Mouse (Mus musculus): ENCODE data around the gene Cd274. TPM values are rescaled to one million over a fixed set of nuclear protein-coding genes. Genes with fewer than 3 reads are reported as not detected.
A peak's percentile ranks its signal among the peaks of the same experiment; 100 is the strongest.

Gene Cd274
- polyA plus RNA-seq, 1 experiment = 3.7 TPM

- H3K27me3 ChIP-seq (ENCODE audit: control insufficient read depth, insufficient read depth, low read length) = no peaks in the 10 kb centered on the region
- 76% methylated on average over 5 of the region's 5 CpGs for WGBS
- 0 out of 2 replicates have a peak overlapping the region, but pooled peaks have one; percentile 26 for H3K27ac ChIP-seq (ENCODE audit: insufficient read depth, low read depth, low read length)
- peaks cover 11% of the 10 kb centered on the region for H3K4me1 ChIP-seq (ENCODE audit: control insufficient read depth, insufficient read depth, insufficient read length, low read length)
- no peak for TF ChIP-seq CTCF (IDR thresholded peaks at IDR 0.05; ENCODE audit: extremely low read depth, insufficient read length, insufficient replicate concordance, low read depth, low read length)
- no peak for TF ChIP-seq POLR2A (IDR thresholded peaks at IDR 0.05; ENCODE audit: low read depth, low read length)
- no peaks in the 10 kb centered on the region for H3K36me3 ChIP-seq (ENCODE audit: control insufficient read depth, insufficient read depth, low read length)
- H3K4me3 ChIP-seq (ENCODE audit: low read depth, low read length) = no peak overlapping the region
These were observed 3.2 kb upstream of the Cd274 start for GRCm38 (mm10) chr19:29364076-29364475.

GRCm38 (mm10) chr19:29365105-29365504 is 2.1 kb upstream of the Cd274 start:
- Histone ChIP-seq H3K27me3 (ENCODE audit: control insufficient read depth, insufficient read depth, low read length) (no peaks in the 10 kb centered on the region), H3K36me3 (ENCODE audit: control insufficient read depth, insufficient read depth, low read length) (no peaks in the 10 kb centered on the region), H3K4me1 (ENCODE audit: control insufficient read depth, insufficient read depth, insufficient read length, low read length) (peaks cover 10% of the 10 kb centered on the region), H3K27ac (ENCODE audit: insufficient read depth, low read depth, low read length) (no peak overlapping the region), H3K4me3 (ENCODE audit: low read depth, low read length) (no peak overlapping the region)
- WGBS = 66% methylated on average over 3 of the region's 3 CpGs
- TF ChIP-seq POLR2A (IDR thresholded peaks at IDR 0.05; ENCODE audit: low read depth, low read length) (no peak), CTCF (IDR thresholded peaks at IDR 0.05; ENCODE audit: extremely low read depth, insufficient read length, insufficient replicate concordance, low read depth, low read length) (no peak)

- Histone ChIP-seq H3K36me3 (ENCODE audit: control insufficient read depth, insufficient read depth, low read length) (no peaks in the 10 kb centered on the region), H3K4me1 (ENCODE audit: control insufficient read depth, insufficient read depth, insufficient read length, low read length) (peaks cover 6% of the 10 kb centered on the region), H3K27me3 (ENCODE audit: control insufficient read depth, insufficient read depth, low read length) (no peaks in the 10 kb centered on the region), H3K4me3 (ENCODE audit: low read depth, low read length) (peak overlapping the region; percentile 57), H3K27ac (ENCODE audit: insufficient read depth, low read depth, low read length) (peak overlapping the region; percentile 85)
- no peak for TF ChIP-seq CTCF (IDR thresholded peaks at IDR 0.05; ENCODE audit: extremely low read depth, insufficient read length, insufficient replicate concordance, low read depth, low read length)
- no peak for TF ChIP-seq POLR2A (IDR thresholded peaks at IDR 0.05; ENCODE audit: low read depth, low read length)
- 57% methylated on average over 20 of the region's 20 CpGs for WGBS
These were observed 858 bp upstream of the Cd274 start for GRCm38 (mm10) chr19:29366226-29366968.

GRCm38 (mm10) chr19:29368041-29368440 is 786 bp downstream of the Cd274 start:
- H3K4me3 ChIP-seq (ENCODE audit: low read depth, low read length) = no peak overlapping the region
- 82% methylated on average over 2 of the region's 2 CpGs for WGBS
- peaks cover 9% of the 10 kb centered on the region for H3K4me1 ChIP-seq (ENCODE audit: control insufficient read depth, insufficient read depth, insufficient read length, low read length)
- no peaks in the 10 kb centered on the region for H3K36me3 ChIP-seq (ENCODE audit: control insufficient read depth, insufficient read depth, low read length)
- no peak overlapping the region for H3K27ac ChIP-seq (ENCODE audit: insufficient read depth, low read depth, low read length)
- no peaks in the 10 kb centered on the region for H3K27me3 ChIP-seq (ENCODE audit: control insufficient read depth, insufficient read depth, low read length)
- TF ChIP-seq POLR2A (IDR thresholded peaks at IDR 0.05; ENCODE audit: low read depth, low read length) (no peak), CTCF (IDR thresholded peaks at IDR 0.05; ENCODE audit: extremely low read depth, insufficient read length, insufficient replicate concordance, low read depth, low read length) (no peak)

GRCm38 (mm10) chr19:29368671-29369309 is 1.5 kb downstream of the Cd274 start:
- Histone ChIP-seq H3K36me3 (ENCODE audit: control insufficient read depth, insufficient read depth, low read length) (peaks cover 2% of the 10 kb centered on the region), H3K27me3 (ENCODE audit: control insufficient read depth, insufficient read depth, low read length) (no peaks in the 10 kb centered on the region), H3K4me3 (ENCODE audit: low read depth, low read length) (peak overlapping the region; percentile 1; the same call in 1 of the 2 replicates), H3K4me1 (ENCODE audit: control insufficient read depth, insufficient read depth, insufficient read length, low read length) (peaks cover 9% of the 10 kb centered on the region), H3K27ac (ENCODE audit: insufficient read depth, low read depth, low read length) (peak overlapping the region; percentile 3; the same call in 1 of the 2 replicates)
- 66% methylated on average over 3 of the region's 3 CpGs for WGBS
- TF ChIP-seq CTCF (IDR thresholded peaks at IDR 0.05; ENCODE audit: extremely low read depth, insufficient read length, insufficient replicate concordance, low read depth, low read length) = no peak
- TF ChIP-seq POLR2A (IDR thresholded peaks at IDR 0.05; ENCODE audit: low read depth, low read length) = no peak

- no peak for TF ChIP-seq POLR2A (IDR thresholded peaks at IDR 0.05; ENCODE audit: low read depth, low read length)
- TF ChIP-seq CTCF (IDR thresholded peaks at IDR 0.05; ENCODE audit: extremely low read depth, insufficient read length, insufficient replicate concordance, low read depth, low read length) = no peak
- 71% methylated on average over 12 of the region's 12 CpGs for WGBS
- H3K27me3 ChIP-seq (ENCODE audit: control insufficient read depth, insufficient read depth, low read length) = no peaks in the 10 kb centered on the region
- no peak overlapping the region for H3K27ac ChIP-seq (ENCODE audit: insufficient read depth, low read depth, low read length)
- no peak overlapping the region for H3K4me3 ChIP-seq (ENCODE audit: low read depth, low read length)
- peaks cover 5% of the 10 kb centered on the region for H3K36me3 ChIP-seq (ENCODE audit: control insufficient read depth, insufficient read depth, low read length)
- peaks cover 9% of the 10 kb centered on the region for H3K4me1 ChIP-seq (ENCODE audit: control insufficient read depth, insufficient read depth, insufficient read length, low read length)
These were observed 2.9 kb downstream of the Cd274 start for GRCm38 (mm10) chr19:29370112-29370511.
